Mouse (Mus musculus): ENCODE measurements at regions not wholly inside any gene's neighbourhood (a gene's known extent, or its start where the extent isn't known, plus 50 kb on each side); places are given as distances from the start of the nearest gene placed in this dataset.
A peak's percentile ranks its signal among the peaks of the same experiment; 100 is the strongest.

GRCm38 (mm10) chr8:115428022-115428421 lies 279.6 kb downstream of the Maf start:
- no peak for DNase-seq (ENCODE audit: low spot score in 2 of 2)

GRCm38 (mm10) chr8:115427490-115427889 lies 280.1 kb downstream of the Maf start:
- no peak for DNase-seq (ENCODE audit: low spot score in 2 of 2)

GRCm38 (mm10) chr8:115426543-115426942 lies 281.1 kb downstream of the Maf start:
- no peak for DNase-seq (ENCODE audit: low spot score in 2 of 2)

- no peak for DNase-seq (ENCODE audit: low spot score in 2 of 2)
Observed at GRCm38 (mm10) chr8:115425360-115425759, 282.2 kb downstream of the Maf start.

- no peak for DNase-seq (ENCODE audit: low spot score in 2 of 2)
Observed at GRCm38 (mm10) chr8:115423682-115424081, 283.9 kb downstream of the Maf start.

GRCm38 (mm10) chr8:115423056-115423455 lies 284.5 kb downstream of the Maf start:
- no peak for DNase-seq (ENCODE audit: low spot score in 2 of 2)

GRCm38 (mm10) chr8:115420536-115420935 lies 287.1 kb downstream of the Maf start:
- no peak for DNase-seq (ENCODE audit: low spot score in 2 of 2)

GRCm38 (mm10) chr8:115420131-115420530 lies 287.5 kb downstream of the Maf start:
- no peak for DNase-seq (ENCODE audit: low spot score in 2 of 2)

- no peak for DNase-seq (ENCODE audit: low spot score in 2 of 2)
Observed at GRCm38 (mm10) chr8:115418056-115418455, 289.5 kb downstream of the Maf start.

GRCm38 (mm10) chr8:115414061-115414473 lies 293.5 kb downstream of the Maf start:
- peak; percentile 26 to 36 for DNase-seq (ENCODE audit: low spot score in 2 of 2)

GRCm38 (mm10) chr8:115411756-115412155 lies 295.8 kb downstream of the Maf start:
- no peak for DNase-seq (ENCODE audit: low spot score in 2 of 2)

GRCm38 (mm10) chr8:115411061-115411460 lies 296.5 kb downstream of the Maf start:
- DNase-seq (ENCODE audit: low spot score in 2 of 2) = no peak

GRCm38 (mm10) chr8:115410191-115410590 lies 297.4 kb downstream of the Maf start:
- DNase-seq (ENCODE audit: low spot score in 2 of 2) = no peak

GRCm38 (mm10) chr8:115407535-115407934 lies 300.1 kb downstream of the Maf start:
- DNase-seq (ENCODE audit: low spot score in 2 of 2) = no peak

- DNase-seq (ENCODE audit: low spot score in 2 of 2) = no peak
Observed at GRCm38 (mm10) chr8:115403601-115404000, 304.0 kb downstream of the Maf start.

- DNase-seq (ENCODE audit: low spot score in 2 of 2) = no peak
Observed at GRCm38 (mm10) chr8:115402471-115403197, 305.0 kb downstream of the Maf start.

Data from frontal cortex, postnatal 10 days (tissue).